ENCODE assay signal across 20 mouse cellular contexts in genomic region chr19:26439163-26439562, GRCm38 (mm10).
"Had no signal": no experiment of that assay in that cellular context is flagged by ENCODE, and none has a peak within 500 bp of the region (broad histone marks: within the 10 kb centered on the region; RNA-seq: fewer than 3 reads in every experiment).

No protein-coding gene starts in this region.

- ATAC-seq: liver, postnatal 0 days; lung, postnatal 0 days; midbrain, embryonic 15.5 days had no signal

- H3K27me3 ChIP-seq: limb, embryonic 13.5 days; midbrain, embryonic 12.5 days; midbrain, embryonic 15.5 days; neural tube, embryonic 12.5 days; neural tube, embryonic 15.5 days had no signal

- DNase-seq: kidney, adult 18-20 months; kidney, adult 9 months; kidney, postnatal 14 days; kidney, postnatal 4 days; liver; liver, postnatal 0 days; lung, embryonic 14.5 days; retina, postnatal 1 day; right cerebral cortex, postnatal 25 days; spleen, adult 18-20 months; thymus, postnatal 25 days had no signal

- H3K4me2 ChIP-seq: limb, embryonic 13.5 days; lung, embryonic 14.5 days; midbrain, embryonic 12.5 days; midbrain, embryonic 15.5 days; neural tube, embryonic 12.5 days; neural tube, embryonic 15.5 days had no signal

- H3K27ac ChIP-seq: limb, embryonic 10.5 days; limb, embryonic 13.5 days; liver, embryonic 14.5 days; macrophage; midbrain, embryonic 12.5 days; midbrain, embryonic 15.5 days; neural tube, embryonic 12.5 days; neural tube, embryonic 15.5 days had no signal

- H3K4me1 ChIP-seq: limb, embryonic 10.5 days; limb, embryonic 13.5 days; midbrain, embryonic 12.5 days; midbrain, embryonic 15.5 days; neural tube, embryonic 12.5 days; neural tube, embryonic 15.5 days had no signal

- H3K36me3 ChIP-seq: limb, embryonic 10.5 days; limb, embryonic 13.5 days; midbrain, embryonic 12.5 days; midbrain, embryonic 15.5 days; neural tube, embryonic 12.5 days; neural tube, embryonic 15.5 days had no signal

- H3K4me3 ChIP-seq: limb, embryonic 10.5 days; limb, embryonic 13.5 days; midbrain, embryonic 12.5 days; midbrain, embryonic 15.5 days; neural tube, embryonic 12.5 days; neural tube, embryonic 15.5 days had no signal

- H3K9ac ChIP-seq: limb, embryonic 13.5 days; liver, embryonic 14.5 days; liver, postnatal 0 days; lung, embryonic 14.5 days; midbrain, embryonic 12.5 days; midbrain, embryonic 15.5 days; neural tube, embryonic 12.5 days; neural tube, embryonic 15.5 days had no signal

- H3K9me3 ChIP-seq: limb, embryonic 10.5 days; limb, embryonic 13.5 days; midbrain, embryonic 12.5 days; midbrain, embryonic 15.5 days; neural tube, embryonic 12.5 days; neural tube, embryonic 15.5 days had no signal
